Mouse (Mus musculus): ENCODE data around the gene Cmklr1.
"Not testable (repeated sequence)": the region's sequence is repeated elsewhere in the genome, so short reads cannot be mapped to it uniquely, and the experiment has no call there.

Gene Cmklr1

GRCm38 (mm10) chr5:113590010-113590640 lies 60.1 kb downstream of the Cmklr1 start:
- no peak for DNase-seq (ENCODE audit: low read depth)

DNA sequence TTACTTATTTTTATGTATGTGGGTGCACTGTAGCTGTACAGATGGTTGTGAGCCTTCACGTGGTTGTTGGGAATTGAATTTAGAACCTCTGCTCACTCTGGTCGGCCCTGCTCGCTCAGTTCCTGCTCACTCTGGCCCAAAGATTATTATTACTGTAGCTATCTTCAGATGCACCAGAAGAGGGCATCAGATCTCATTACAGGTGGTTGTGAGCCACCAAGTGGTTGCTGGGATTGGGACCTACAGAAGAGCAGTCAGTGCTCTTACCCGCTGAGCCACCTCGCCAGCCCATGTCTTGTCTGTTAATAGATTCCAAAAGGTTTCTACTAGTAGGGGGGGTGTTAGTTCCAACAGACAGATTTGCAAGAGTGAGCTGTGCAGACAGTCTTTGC lies 63.8 kb downstream of the Cmklr1 start:
- peak; percentile 33 for DNase-seq (ENCODE audit: low read depth)

DNA sequence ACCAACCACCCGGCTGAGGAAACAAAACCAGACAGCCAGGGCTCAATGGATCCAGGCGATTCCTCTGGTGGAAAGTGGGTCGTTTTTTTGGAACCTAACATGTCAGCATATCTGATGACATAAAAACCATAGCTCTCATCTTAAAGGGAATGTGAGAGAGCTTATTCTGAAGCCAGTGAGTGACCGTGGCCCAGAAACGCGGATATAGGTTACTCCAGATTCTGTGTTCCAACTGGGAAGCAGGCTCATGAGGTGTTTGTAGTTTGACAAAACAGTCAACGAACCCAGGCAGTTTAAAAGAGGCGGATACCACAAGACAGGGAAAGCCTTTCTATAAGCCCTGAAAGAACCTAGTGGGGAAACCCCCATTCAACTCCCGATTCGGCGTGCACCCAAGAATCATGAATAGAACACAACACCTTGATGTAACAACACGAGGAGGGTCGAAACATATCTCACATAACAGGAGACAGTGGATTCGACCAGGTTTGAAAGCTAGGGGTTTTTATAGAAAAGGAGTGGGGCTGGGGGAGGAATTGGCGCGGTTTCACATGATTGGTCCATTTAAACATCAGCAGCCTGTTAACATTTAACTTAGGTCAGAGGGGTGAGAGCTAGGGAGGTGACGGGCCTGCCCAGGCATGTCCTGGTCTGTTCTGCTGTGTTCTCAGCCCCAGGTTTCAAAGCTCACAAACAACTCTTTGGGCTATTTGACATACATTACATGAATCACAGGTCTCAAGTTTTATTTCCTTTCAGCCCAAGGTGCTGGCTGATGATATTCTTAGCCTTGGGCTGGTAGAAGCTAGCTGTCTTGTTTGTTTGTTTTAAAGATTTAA lies 64.4 kb downstream of the Cmklr1 start:
- DNase-seq (ENCODE audit: low read depth): not testable (repeated sequence)

DNA sequence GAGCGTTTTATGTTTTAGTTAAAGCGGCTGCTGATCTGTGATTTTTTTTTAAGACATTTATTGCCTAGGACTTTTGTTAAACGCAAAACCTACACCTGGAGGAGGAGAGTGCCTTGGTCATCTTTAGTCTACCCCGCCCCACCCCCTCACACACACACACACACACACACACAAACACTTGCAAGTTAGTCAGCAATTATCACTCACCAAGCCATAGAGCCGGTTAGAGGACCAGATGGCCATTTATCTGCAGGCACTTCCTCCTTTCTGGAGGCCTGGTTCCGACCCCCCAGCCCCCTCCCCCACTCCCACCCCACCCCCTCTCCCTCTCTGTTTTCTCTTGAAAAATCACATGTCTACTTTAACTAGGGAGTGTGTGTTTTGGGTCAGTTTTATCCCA lies 65.8 kb downstream of the Cmklr1 start:
- DNase-seq (ENCODE audit: low read depth): no peak

DNA sequence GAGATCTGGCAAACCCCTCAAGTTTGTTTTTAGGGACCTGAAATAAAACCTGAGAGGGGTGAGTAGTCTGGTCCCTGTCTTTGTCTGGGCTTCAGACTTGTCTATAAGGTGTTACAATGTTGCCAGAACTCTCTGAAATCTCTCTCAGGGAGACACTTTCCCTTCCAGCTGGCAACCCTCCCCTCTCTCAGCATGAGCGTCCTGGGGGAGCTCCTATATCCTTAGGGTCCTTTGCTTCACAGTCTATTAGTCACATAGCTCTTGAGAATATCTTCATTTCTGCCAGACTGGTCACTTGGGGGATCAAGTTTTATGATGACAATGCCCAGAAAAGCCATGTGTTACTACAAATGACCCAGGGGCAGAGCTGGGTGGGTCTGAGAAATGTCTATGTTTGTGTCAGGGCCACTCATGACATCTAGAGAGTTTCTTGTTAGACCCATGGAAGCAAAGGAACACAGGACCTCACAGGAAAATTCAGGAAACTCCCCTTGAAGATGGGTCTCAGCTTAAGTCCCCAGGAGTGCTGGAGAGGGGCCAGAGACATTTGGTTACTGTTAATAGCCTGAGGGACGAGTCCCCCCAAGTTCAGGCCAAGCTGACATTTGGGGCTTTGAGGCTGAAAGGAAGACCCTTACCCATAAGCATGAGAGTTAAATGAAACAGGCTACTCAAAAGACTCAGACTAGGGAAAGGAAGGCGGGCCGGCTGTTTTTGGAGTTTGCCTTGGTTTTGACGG lies 66.6 kb downstream of the Cmklr1 start:
- no peak for DNase-seq (ENCODE audit: low read depth)

GRCm38 (mm10) chr5:113580801-113581200 lies 69.4 kb downstream of the Cmklr1 start:
- DNase-seq (ENCODE audit: low read depth): no peak

DNA sequence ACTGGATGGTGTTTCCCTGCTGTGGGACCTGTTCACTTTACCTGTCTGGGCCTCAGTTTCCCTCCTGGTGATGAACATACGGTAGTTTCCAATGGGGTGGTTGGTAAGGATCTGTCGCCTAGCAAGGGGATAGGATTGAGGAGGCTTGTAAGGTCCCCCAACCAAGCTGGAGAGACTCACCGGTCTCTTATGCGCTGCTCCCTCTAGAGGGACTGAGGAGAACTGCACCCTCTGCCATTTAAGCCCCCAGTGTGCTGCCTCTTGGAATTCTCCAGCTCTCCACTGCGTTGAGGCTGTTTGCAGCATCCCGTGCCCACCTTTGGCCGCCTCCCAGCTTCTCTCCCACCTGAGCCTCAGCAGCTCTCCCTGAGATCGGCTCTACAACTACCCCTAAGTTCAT lies 70.0 kb downstream of the Cmklr1 start:
- DNase-seq (ENCODE audit: low read depth): peak; percentile 60

GRCm38 (mm10) chr5:113579128-113579527 lies 71.1 kb downstream of the Cmklr1 start:
- no peak for DNase-seq (ENCODE audit: low read depth)

GRCm38 (mm10) chr5:113578428-113578827 lies 71.8 kb downstream of the Cmklr1 start:
- DNase-seq (ENCODE audit: low read depth): no peak

GRCm38 (mm10) chr5:113577555-113577954 lies 72.7 kb downstream of the Cmklr1 start:
- DNase-seq (ENCODE audit: low read depth): no peak

GRCm38 (mm10) chr5:113570056-113570717 lies 80.0 kb downstream of the Cmklr1 start:
- no peak for DNase-seq (ENCODE audit: low read depth)

DNA sequence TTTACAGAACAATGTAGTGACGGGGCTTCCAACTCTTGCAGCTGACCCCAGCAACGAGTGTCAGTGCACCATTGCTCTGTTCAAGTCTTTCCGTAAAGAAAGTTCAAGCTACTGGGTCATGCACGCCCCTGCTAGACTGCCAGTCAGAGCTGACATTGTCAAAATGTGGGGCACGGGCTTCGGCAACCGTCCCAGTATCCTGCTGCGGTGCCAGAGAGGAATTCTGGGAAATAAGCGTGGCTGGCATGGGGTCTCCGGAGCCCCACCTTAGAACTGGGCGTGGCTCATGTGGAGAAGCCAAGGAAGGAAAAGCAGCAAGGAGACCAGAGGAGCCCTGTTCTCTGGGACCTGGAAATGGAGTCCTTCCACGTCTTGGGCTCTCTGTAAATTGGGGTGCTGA lies 84.4 kb downstream of the Cmklr1 start:
- DNase-seq (ENCODE audit: low read depth): no peak

- DNase-seq (ENCODE audit: low read depth): no peak
Observed at GRCm38 (mm10) chr5:113565101-113565854, 84.9 kb downstream of the Cmklr1 start.

- no peak for DNase-seq (ENCODE audit: low read depth)
Observed at GRCm38 (mm10) chr5:113564463-113564862, 85.8 kb downstream of the Cmklr1 start.

Data from induced T-regulatory cell, adult 2 months (primary cell).